Mouse (Mus musculus): ENCODE measurements around the gene Pigc. TPM values are rescaled to one million over a fixed set of nuclear protein-coding genes. Genes with fewer than 3 reads are reported as not detected.

The Pigc gene
- polyA plus RNA-seq, 1 experiment from 2014 or later, result 25.4 TPM

- Histone ChIP-seq H3K27me3 (no peaks in the 10 kb centered on the region), H3K9ac (no peak overlapping the region), H3K4me3 (no peak overlapping the region), H3K4me1 (replicated peaks) (no peaks in the 10 kb centered on the region), H3K4me2 (no peak overlapping the region), H3K9me3 (replicated peaks) (no peaks in the 10 kb centered on the region), H3K36me3 (no peaks in the 10 kb centered on the region), H3K27ac (no peak overlapping the region)
- WGBS, result 76% methylated on average over 5 of the region's 5 CpGs
- no peak for ATAC-seq (replicated peaks; ENCODE audit: insufficient number of reproducible peaks, insufficient read depth, low FRiP score, low read depth)
Observed at GRCm38 (mm10) chr1:161951009-161951779, 17.8 kb upstream of the Pigc start.

GRCm38 (mm10) chr1:161952599-161952998 is 16.4 kb upstream of the Pigc start:
- H3K4me1 ChIP-seq (replicated peaks), result no peaks in the 10 kb centered on the region
- ATAC-seq (replicated peaks; ENCODE audit: insufficient number of reproducible peaks, insufficient read depth, low FRiP score, low read depth), result no peak
- H3K4me3 ChIP-seq, result no peak overlapping the region
- H3K27me3 ChIP-seq, result no peaks in the 10 kb centered on the region
- 38% methylated on average over 1 of the region's 1 CpGs for WGBS
- no peaks in the 10 kb centered on the region for H3K36me3 ChIP-seq
- H3K4me2 ChIP-seq, result no peak overlapping the region
- no peak overlapping the region for H3K9ac ChIP-seq
- no peaks in the 10 kb centered on the region for H3K9me3 ChIP-seq (replicated peaks)
- no peak overlapping the region for H3K27ac ChIP-seq

GRCm38 (mm10) chr1:161955846-161956245 is 13.1 kb upstream of the Pigc start:
- H3K27ac ChIP-seq, result no peak overlapping the region
- no peak overlapping the region for H3K9ac ChIP-seq
- no peak overlapping the region for H3K4me2 ChIP-seq
- H3K9me3 ChIP-seq (replicated peaks), result no peaks in the 10 kb centered on the region
- no peaks in the 10 kb centered on the region for H3K27me3 ChIP-seq
- WGBS, result 56% methylated on average over 5 of the region's 5 CpGs
- no peaks in the 10 kb centered on the region for H3K4me1 ChIP-seq (replicated peaks)
- H3K4me3 ChIP-seq, result no peak overlapping the region
- H3K36me3 ChIP-seq, result no peaks in the 10 kb centered on the region
- ATAC-seq (replicated peaks; ENCODE audit: insufficient number of reproducible peaks, insufficient read depth, low FRiP score, low read depth), result no peak

GRCm38 (mm10) chr1:161957964-161958950 is 10.7 kb upstream of the Pigc start:
- Histone ChIP-seq H3K4me1 (replicated peaks) (peaks cover 6% of the 10 kb centered on the region; the same call in 1 of the 2 replicates), H3K4me2 (no peak overlapping the region), H3K27ac (no peak overlapping the region), H3K27me3 (no peaks in the 10 kb centered on the region), H3K9me3 (replicated peaks) (no peaks in the 10 kb centered on the region), H3K36me3 (no peaks in the 10 kb centered on the region), H3K9ac (no peak overlapping the region), H3K4me3 (no peak overlapping the region)
- no peak for ATAC-seq (replicated peaks; ENCODE audit: insufficient number of reproducible peaks, insufficient read depth, low FRiP score, low read depth)
- WGBS, result 74% methylated on average over 19 of the region's 19 CpGs

GRCm38 (mm10) chr1:161962465-161963377 is 6.3 kb upstream of the Pigc start:
- Histone ChIP-seq H3K4me2 (no peak overlapping the region), H3K27ac (no peak overlapping the region), H3K36me3 (no peaks in the 10 kb centered on the region), H3K9me3 (replicated peaks) (no peaks in the 10 kb centered on the region), H3K9ac (no peak overlapping the region), H3K4me3 (no peak overlapping the region), H3K4me1 (replicated peaks) (peaks cover 6% of the 10 kb centered on the region; the same call in 1 of the 2 replicates), H3K27me3 (no peaks in the 10 kb centered on the region)
- WGBS, result 36% methylated on average over 3 of the region's 3 CpGs
- ATAC-seq (replicated peaks; ENCODE audit: insufficient number of reproducible peaks, insufficient read depth, low FRiP score, low read depth), result no peak

- Histone ChIP-seq H3K27ac (no peak overlapping the region), H3K9me3 (replicated peaks) (no peaks in the 10 kb centered on the region), H3K27me3 (no peaks in the 10 kb centered on the region), H3K4me1 (replicated peaks) (peaks cover 16% of the 10 kb centered on the region), H3K4me3 (no peak overlapping the region), H3K36me3 (0 out of 2 replicates have a peak, but pooled peaks cover 3% of the 10 kb centered on the region), H3K4me2 (no peak overlapping the region), H3K9ac (no peak overlapping the region)
- 59% methylated on average over 2 of the region's 2 CpGs for WGBS
- no peak for ATAC-seq (replicated peaks; ENCODE audit: insufficient number of reproducible peaks, insufficient read depth, low FRiP score, low read depth)
Observed at GRCm38 (mm10) chr1:161967936-161968335, 1.1 kb upstream of the Pigc start.

- 94% methylated on average over 9 of the region's 9 CpGs for WGBS
- ATAC-seq (replicated peaks; ENCODE audit: insufficient number of reproducible peaks, insufficient read depth, low FRiP score, low read depth), result no peak
- H3K4me3 ChIP-seq, result no peak overlapping the region
- H3K4me2 ChIP-seq, result no peak overlapping the region
- 0 out of 2 replicates have a peak, but pooled peaks cover 3% of the 10 kb centered on the region for H3K36me3 ChIP-seq
- no peaks in the 10 kb centered on the region for H3K9me3 ChIP-seq (replicated peaks)
- no peaks in the 10 kb centered on the region for H3K27me3 ChIP-seq
- H3K9ac ChIP-seq, result no peak overlapping the region
- H3K27ac ChIP-seq, result no peak overlapping the region
- H3K4me1 ChIP-seq (replicated peaks), result peaks cover 17% of the 10 kb centered on the region
Observed at GRCm38 (mm10) chr1:161970874-161971273, 1.9 kb downstream of the Pigc start.

- 79% methylated on average over 8 of the region's 8 CpGs for WGBS
- Histone ChIP-seq H3K27ac (no peak overlapping the region), H3K4me3 (no peak overlapping the region), H3K4me1 (replicated peaks) (peaks cover 25% of the 10 kb centered on the region), H3K9ac (no peak overlapping the region), H3K36me3 (0 out of 2 replicates have a peak, but pooled peaks cover 3% of the 10 kb centered on the region), H3K27me3 (no peaks in the 10 kb centered on the region), H3K4me2 (no peak overlapping the region), H3K9me3 (replicated peaks) (no peaks in the 10 kb centered on the region)
- ATAC-seq (replicated peaks; ENCODE audit: insufficient number of reproducible peaks, insufficient read depth, low FRiP score, low read depth), result no peak
Observed at GRCm38 (mm10) chr1:161972233-161972632, 3.2 kb downstream of the Pigc start.

GRCm38 (mm10) chr1:161976255-161977182 is 7.5 kb downstream of the Pigc start:
- Histone ChIP-seq H3K27me3 (no peaks in the 10 kb centered on the region), H3K4me2 (no peak overlapping the region), H3K27ac (no peak overlapping the region), H3K9ac (no peak overlapping the region), H3K4me1 (replicated peaks) (peaks cover 9% of the 10 kb centered on the region; the same call in 1 of the 2 replicates), H3K9me3 (replicated peaks) (no peaks in the 10 kb centered on the region), H3K36me3 (no peaks in the 10 kb centered on the region), H3K4me3 (no peak overlapping the region)
- no peak for ATAC-seq (replicated peaks; ENCODE audit: insufficient number of reproducible peaks, insufficient read depth, low FRiP score, low read depth)
- WGBS, result 40% methylated on average over 16 of the region's 16 CpGs

GRCm38 (mm10) chr1:161977331-161977730 is 8.3 kb downstream of the Pigc start:
- Histone ChIP-seq H3K9me3 (replicated peaks) (no peaks in the 10 kb centered on the region), H3K4me2 (no peak overlapping the region), H3K4me1 (replicated peaks) (peaks cover 9% of the 10 kb centered on the region; the same call in 1 of the 2 replicates), H3K36me3 (no peaks in the 10 kb centered on the region), H3K27me3 (no peaks in the 10 kb centered on the region), H3K4me3 (no peak overlapping the region), H3K9ac (no peak overlapping the region), H3K27ac (no peak overlapping the region)
- 62% methylated on average over 4 of the region's 4 CpGs for WGBS
- ATAC-seq (replicated peaks; ENCODE audit: insufficient number of reproducible peaks, insufficient read depth, low FRiP score, low read depth), result no peak

Data from heart, embryonic 15.5 days (tissue).